Mouse (Mus musculus) G1E (cell line): ENCODE results near the gene Bptf.

Source experiments
- CTCF ChIP-seq: IDR thresholded peaks from 2 replicates; pipeline ENCODE4 v1.5.1; 2012; ENCODE audit warnings: low read depth, low read length, inconsistent platforms, mixed read lengths
- GATA1 ChIP-seq: IDR thresholded peaks from 2 replicates; pipeline ENCODE4 v1.6.1; 2012; ENCODE audit warnings: borderline replicate concordance, low read length, inconsistent platforms, mixed read lengths
- POLR2AphosphoS5 ChIP-seq: IDR thresholded peaks from 2 replicates; pipeline ENCODE4 v1.6.1; 2012; ENCODE audit warnings: low read depth, low read length, inconsistent platforms; ENCODE audit not compliant: insufficient replicate concordance

DNA sequence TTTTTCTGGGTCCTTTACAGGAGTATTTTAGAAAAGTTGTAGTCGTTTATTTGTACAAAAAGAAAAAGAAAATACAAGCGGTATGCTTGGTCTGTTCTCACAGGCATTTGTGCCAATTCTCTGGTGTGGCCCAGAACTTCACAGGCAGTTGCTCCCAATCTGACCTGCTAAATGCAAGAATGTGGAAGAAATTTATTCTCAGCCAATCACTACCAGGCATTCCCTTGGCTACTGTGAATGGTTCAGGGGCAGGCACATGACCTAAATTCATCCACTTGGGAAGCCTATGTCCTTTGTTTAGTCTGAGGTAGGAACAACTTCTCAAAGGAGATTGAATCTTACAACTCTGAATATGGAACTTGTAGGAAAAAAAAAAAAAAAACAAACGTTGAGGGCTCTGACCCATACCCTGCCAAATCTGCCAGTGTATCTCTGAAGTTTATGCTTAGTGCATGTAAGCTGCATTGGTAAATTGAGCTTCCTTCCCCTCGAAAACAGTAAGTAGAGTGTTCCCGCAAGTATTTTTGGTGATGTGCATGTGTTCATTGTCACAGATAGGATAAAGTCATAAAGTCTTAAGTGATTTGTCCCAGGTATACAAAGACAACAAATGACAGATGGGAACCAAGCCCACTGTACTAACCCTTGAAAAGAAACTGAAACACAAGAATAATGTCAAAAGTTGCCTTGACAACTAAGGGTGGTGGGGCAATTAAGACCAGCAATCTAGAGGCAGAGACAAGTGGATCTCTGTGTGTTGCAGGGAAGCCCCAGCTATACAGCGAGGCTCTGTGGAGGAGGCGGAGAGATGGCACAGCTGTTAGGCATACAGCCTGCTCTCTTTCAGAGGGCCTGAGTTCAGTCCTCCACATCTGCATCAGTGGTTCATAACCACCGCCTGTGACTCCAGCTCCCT is 129.9 kb downstream of the Bptf start:
- TF ChIP-seq CTCF (no peak), POLR2AphosphoS5 (no peak), GATA1 (no peak)
